Mouse (Mus musculus) ES-Bruce4 (cell line): ENCODE results near the gene Msl1. TPM values are rescaled to one million over a fixed set of nuclear protein-coding genes. Genes with fewer than 3 reads are reported as not detected.
A peak's percentile ranks its signal among the peaks of the same experiment; 100 is the strongest.

Source experiments
- H3K27ac ChIP-seq: 2 replicates; pipeline ENCODE4 v1.5.1; 2012; ENCODE audit warnings: low read length, inconsistent platforms; ENCODE audit not compliant: insufficient read depth
- H3K27me3 ChIP-seq: 2 replicates; pipeline ENCODE4 v1.6.1; 2012; ENCODE audit warnings: mild to moderate bottlenecking, low read length, inconsistent platforms; ENCODE audit not compliant: control insufficient read depth, poor library complexity, insufficient read depth, severe bottlenecking
- H3K36me3 ChIP-seq: 2 replicates; pipeline ENCODE4 v1.6.1; 2012; ENCODE audit warnings: inconsistent platforms, mild to moderate bottlenecking, low read length, moderate library complexity; ENCODE audit not compliant: control insufficient read depth, poor library complexity, insufficient read depth, severe bottlenecking
- H3K4me1 ChIP-seq: one replicate; pipeline ENCODE4 v1.8.1; 2011; ENCODE audit warnings: low read length; ENCODE audit not compliant: control insufficient read depth, insufficient read depth
- H3K4me3 ChIP-seq: 2 replicates; pipeline ENCODE4 v1.5.1; 2011; ENCODE audit warnings: low read depth, mild to moderate bottlenecking, low read length
- H3K9ac ChIP-seq: 2 replicates; pipeline ENCODE4 v1.6.1; 2012; ENCODE audit warnings: low read depth, mild to moderate bottlenecking, inconsistent platforms; ENCODE audit not compliant: poor library complexity, severe bottlenecking
- H3K9me3 ChIP-seq: replicated peaks from 2 replicates; pipeline ENCODE4 v1.6.1; 2012; ENCODE audit warnings: mild to moderate bottlenecking, low read length, inconsistent platforms; ENCODE audit not compliant: control insufficient read depth, poor library complexity, insufficient read depth, severe bottlenecking
- CTCF ChIP-seq: IDR thresholded peaks from one replicate; pipeline ENCODE4 v1.8.1; 2011; ENCODE audit warnings: low read depth, low read length
- EP300 ChIP-seq: IDR thresholded peaks from 2 replicates; pipeline ENCODE4 v1.6.1; 2011; ENCODE audit warnings: low read depth, low read length; ENCODE audit not compliant: insufficient read depth
- POLR2A ChIP-seq: IDR thresholded peaks from one replicate; pipeline ENCODE4 v1.8.1; 2011; ENCODE audit warnings: low read length; ENCODE audit not compliant: insufficient read depth
- polyA plus RNA-seq: library from polyadenylated mRNA; stranded (reverse); fragments of >200 nt; gene quantifications from 2 replicates; pipeline ENCODE4 v1.2.4, GENCODE M21; 2011; ENCODE audit warnings: low read depth; ENCODE audit not compliant: missing spikeins, insufficient read depth, insufficient read length

Msl1 gene
- polyA plus RNA-seq, 1 experiment = 68.7 TPM

- H3K27ac ChIP-seq = peak within 1 kb of the TSS; percentile 91
- peak within 1 kb of the TSS; percentile 52 for H3K9ac ChIP-seq
- peak within 1 kb of the TSS; percentile 78 for H3K4me3 ChIP-seq
- H3K36me3 ChIP-seq = peaks cover 2% of the 10 kb centered on the region; the same call in 1 of the 2 replicates
- no peak for TF ChIP-seq CTCF
- TF ChIP-seq EP300 = no peak
- no peak for TF ChIP-seq POLR2A
- H3K9me3 ChIP-seq = no peaks in the 10 kb centered on the region
- H3K4me1 ChIP-seq = peaks cover 3% of the 10 kb centered on the region
- no peaks in the 10 kb centered on the region for H3K27me3 ChIP-seq
Observed at GRCm38 (mm10) chr11:98774582-98775347, 20.6 kb upstream of the Msl1 start, which contains the start of gene Nr1d1. TSS of gene Nr1d1 (minus strand) at chr11:98775333.

DNA sequence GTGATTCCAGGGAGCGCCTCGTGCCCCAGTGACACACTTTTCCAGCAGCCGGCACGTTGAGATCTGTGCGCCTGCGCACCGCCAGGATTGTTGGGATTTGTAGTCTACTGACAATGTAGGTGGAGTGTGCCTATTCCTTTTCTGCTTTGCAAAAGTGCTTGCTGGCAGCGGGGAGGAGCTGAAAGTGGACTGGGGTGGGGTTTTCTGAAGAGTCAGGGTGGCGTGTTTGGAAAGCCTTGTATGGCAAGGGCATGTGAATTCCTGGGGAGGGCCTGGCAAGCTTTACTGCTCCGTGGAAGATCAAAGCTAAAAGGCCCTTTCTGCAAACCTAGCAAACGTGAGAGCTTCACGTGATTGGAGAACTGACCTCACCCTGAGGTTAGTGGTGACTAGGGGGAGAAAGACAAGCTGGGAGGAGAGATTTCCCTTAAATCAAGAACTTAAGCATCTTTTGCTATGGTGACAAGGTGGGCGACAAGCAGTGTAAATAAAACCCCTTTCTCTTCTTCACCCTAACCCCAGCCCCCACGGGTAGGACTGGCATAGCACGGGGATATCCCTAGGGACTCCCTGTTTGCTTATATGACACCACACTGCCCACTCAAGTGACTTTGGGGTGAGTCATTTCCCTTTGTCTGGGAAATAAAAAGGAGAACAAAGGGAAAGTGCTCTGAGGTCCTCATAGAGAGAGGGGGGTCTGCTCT, 19.8 kb upstream of the Msl1 start:
- Histone ChIP-seq H3K4me3 (peak overlapping the region; percentile 54), H3K27me3 (no peaks in the 10 kb centered on the region), H3K9ac (peak overlapping the region; percentile 52), H3K27ac (peak overlapping the region; percentile 91), H3K36me3 (no peaks in the 10 kb centered on the region), H3K4me1 (peaks cover 3% of the 10 kb centered on the region), H3K9me3 (no peaks in the 10 kb centered on the region)
- no peak for TF ChIP-seq POLR2A
- TF ChIP-seq EP300 = peak; percentile 62; the same call in 1 of the 2 replicates

DNA sequence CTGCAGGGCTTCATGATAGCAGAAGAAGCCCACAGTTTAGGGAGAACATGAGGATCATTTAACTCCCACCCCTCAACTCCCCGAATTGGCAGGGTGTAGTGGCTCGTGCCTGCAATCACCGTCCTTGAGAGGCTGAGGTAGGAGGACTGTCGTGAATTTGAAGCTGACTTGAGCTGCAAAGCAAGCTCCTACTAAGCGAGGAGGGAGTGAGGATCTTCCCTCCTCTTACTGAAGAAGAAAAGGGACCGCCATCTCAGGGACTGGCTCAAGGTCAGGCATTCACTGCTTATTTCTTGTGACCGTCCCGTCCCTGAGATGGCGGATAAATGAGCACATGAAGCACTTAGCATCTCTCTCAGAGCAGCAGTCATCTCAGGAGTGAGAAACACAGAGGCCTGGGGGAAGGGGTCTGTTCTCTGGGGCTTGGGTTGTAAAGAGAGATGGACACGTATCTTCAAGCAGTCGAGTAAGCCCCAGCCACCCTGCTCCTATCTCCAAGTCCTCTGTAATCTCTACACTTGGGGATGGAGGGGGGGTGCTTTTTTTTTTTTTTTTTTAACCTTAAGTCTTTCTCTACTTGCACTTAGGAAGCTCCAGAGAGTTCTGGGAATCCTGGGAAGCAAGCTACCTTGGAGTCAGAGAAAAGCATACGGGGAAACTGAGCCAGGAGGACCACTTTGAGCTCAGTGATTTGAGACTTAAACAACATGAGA, 19.1 kb upstream of the Msl1 start:
- Histone ChIP-seq H3K4me1 (peaks cover 3% of the 10 kb centered on the region), H3K27me3 (no peaks in the 10 kb centered on the region), H3K36me3 (no peaks in the 10 kb centered on the region), H3K9ac (peak overlapping the region; percentile 52), H3K9me3 (no peaks in the 10 kb centered on the region), H3K27ac (peak overlapping the region; percentile 91), H3K4me3 (0 out of 2 replicates have a peak overlapping the region, but pooled peaks have one; percentile 9)
- TF ChIP-seq EP300 = no peak
- TF ChIP-seq POLR2A = no peak
- TF ChIP-seq CTCF = no peak

DNA sequence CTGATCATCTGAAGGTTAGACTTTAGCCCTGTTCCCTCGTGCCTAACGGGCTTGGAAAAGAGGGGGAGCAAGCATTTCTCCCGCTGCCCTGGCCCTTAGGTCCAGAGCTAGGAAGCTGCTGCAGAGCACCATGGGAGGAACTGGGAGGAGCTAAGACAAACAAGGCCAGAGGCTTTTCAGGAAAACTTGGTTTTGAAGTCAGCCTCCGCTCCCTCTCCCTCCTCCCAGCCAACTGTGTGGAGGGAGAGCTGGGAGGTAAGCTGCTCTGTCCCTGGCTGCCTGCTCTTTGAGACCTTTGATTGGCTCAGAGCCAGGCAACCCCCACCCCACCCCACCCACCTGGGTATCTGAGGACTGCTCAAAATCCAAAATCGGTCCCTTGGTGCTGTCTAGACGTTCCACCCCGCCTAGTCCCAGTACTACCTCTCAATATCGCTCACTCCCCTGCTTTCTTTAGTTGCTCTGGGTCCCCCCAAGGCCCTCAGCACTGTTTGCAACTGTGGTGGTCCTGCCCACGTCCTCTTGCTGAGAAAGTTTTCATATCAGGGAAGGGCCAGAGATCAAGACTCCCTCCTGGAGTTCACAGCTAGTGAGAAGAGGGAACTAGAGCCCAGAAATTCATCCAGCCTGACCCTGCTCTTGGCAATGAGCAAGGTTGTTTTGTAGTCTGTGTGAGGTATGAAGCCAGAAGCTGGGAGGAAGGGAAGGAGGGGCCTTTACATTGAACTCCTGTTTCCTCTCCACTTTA, 18.3 kb upstream of the Msl1 start:
- no peak for TF ChIP-seq CTCF
- TF ChIP-seq POLR2A = peak; percentile 94
- Histone ChIP-seq H3K9ac (peak overlapping the region; percentile 52), H3K4me1 (peaks cover 4% of the 10 kb centered on the region), H3K36me3 (no peaks in the 10 kb centered on the region), H3K27ac (peak overlapping the region; percentile 91), H3K4me3 (peak overlapping the region; percentile 17), H3K9me3 (no peaks in the 10 kb centered on the region), H3K27me3 (no peaks in the 10 kb centered on the region)

DNA sequence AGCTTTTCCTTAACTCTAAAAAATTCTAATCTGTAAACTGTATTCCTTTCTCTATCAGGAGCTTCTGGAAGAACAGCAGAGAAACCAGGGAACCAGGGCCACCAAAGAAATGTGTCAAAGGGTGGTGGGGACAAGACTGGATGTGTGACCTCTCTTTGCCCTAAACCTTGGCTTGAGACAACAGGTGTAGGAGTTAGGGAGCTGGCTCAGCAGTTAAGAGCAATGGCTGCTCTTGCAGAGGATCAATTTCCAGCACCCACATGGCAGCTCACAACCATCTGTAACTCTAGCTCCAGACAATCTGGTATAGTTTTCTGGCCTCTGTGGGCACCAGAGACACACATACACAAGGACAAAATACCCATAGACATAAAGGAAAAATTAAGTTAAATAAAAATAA, 17.4 kb upstream of the Msl1 start:
- H3K4me1 ChIP-seq = peaks cover 8% of the 10 kb centered on the region
- H3K36me3 ChIP-seq = no peaks in the 10 kb centered on the region
- H3K9ac ChIP-seq = no peak overlapping the region
- TF ChIP-seq EP300 (no peak), POLR2A (no peak), CTCF (no peak)
- no peak overlapping the region for H3K4me3 ChIP-seq
- H3K27me3 ChIP-seq = no peaks in the 10 kb centered on the region
- H3K27ac ChIP-seq = no peak overlapping the region
- no peaks in the 10 kb centered on the region for H3K9me3 ChIP-seq
